Mouse (Mus musculus): ENCODE measurements at regions not wholly inside any gene's neighbourhood (a gene's known extent, or its start where the extent isn't known, plus 50 kb on each side); places are given as distances from the start of the nearest gene placed in this dataset.

DNA sequence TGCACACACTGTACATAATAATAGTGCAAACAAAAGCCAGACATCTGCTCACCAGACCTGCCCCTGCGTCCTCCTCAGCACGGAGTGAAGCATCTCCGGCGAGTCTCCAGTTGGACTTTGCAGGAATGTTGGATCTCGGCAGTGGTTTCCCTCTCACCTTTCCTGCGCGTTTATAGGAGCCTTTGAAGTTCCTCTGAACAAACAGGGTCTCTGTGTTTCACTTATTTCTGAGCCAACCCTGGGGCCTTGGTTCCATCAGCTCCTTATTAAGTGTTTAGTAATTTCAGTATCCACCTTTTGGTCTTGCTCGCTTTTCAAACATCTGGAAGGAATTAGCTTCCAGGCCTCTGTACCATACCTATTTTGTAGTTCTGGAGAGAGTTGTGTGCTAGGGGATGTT is 159.7 kb downstream of the Tm2d1 start:
- TF ChIP-seq NELFE (IDR thresholded peaks at IDR 0.05; ENCODE audit: low read depth, low read length), result no peak
- no peak for TF ChIP-seq ZNF384 (IDR thresholded peaks at IDR 0.05; ENCODE audit: low read depth, low read length)
- TF ChIP-seq POLR2A (IDR thresholded peaks at IDR 0.05; ENCODE audit: control insufficient read depth in 1 of 2, insufficient read depth in 1 of 2, low read depth in 1 of 2, low read length in 2 of 2, poor library complexity in 1 of 2), result no peak
- no peak for TF ChIP-seq TAL1 (IDR thresholded peaks at IDR 0.05; ENCODE audit: low read length)
- no peak for TF ChIP-seq CTCF (IDR thresholded peaks at IDR 0.05 in 2 of 3, conservative IDR thresholded peaks at IDR 0.05 in 1 of 3; ENCODE audit: control insufficient read depth in 1 of 3, insufficient read depth in 1 of 3, low read depth in 2 of 3, low read length in 3 of 3, poor library complexity in 1 of 3, severe bottlenecking in 1 of 3)

Data from MEL (cell line).